Mouse (Mus musculus): ENCODE results near the gene Hmcn2.

Hmcn2 gene

DNA sequence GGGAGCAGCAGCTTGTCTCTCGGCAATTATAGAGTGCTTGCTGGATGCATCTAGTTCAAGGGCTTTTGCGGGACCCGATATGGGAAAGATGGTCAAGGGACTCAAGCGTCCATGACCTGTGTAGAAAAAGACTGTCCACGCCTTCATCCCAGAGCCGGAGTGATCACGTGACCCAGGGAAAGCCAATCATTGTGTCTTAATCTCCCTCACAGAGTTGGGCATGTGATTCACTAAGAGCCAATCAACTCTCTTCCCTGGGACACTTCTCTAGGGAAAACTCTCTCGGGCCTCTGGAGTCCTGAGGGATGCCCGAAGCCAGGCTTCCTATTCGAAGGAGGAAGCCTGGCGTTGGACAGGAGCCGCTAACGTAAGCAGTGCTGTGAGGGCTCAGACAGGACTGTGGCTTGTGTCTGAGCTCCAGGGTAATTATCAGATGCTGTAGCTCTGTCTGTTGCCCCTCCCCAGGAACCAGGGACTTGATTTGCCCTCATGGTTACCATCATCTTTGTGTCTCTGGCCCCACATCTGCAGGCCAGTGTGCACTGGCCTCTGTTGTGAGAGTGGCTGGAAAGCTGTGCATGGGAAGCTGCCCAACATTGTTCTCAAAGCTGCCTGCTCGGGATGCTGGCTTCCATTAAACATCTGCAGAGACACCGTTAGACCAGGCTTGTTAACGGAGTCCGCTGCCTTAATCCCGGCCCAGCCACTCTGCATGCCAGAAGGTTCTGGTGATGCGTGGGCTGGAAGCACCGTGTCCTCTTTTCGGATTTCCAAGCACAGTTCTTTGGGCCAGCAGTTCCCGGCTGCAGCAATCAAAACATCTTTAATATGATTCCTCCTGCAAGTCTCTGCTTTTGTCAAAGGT, 9.2 kb upstream of the Hmcn2 start:
- DNase-seq (ENCODE audit: low spot score in 2 of 2) = no peak

DNA sequence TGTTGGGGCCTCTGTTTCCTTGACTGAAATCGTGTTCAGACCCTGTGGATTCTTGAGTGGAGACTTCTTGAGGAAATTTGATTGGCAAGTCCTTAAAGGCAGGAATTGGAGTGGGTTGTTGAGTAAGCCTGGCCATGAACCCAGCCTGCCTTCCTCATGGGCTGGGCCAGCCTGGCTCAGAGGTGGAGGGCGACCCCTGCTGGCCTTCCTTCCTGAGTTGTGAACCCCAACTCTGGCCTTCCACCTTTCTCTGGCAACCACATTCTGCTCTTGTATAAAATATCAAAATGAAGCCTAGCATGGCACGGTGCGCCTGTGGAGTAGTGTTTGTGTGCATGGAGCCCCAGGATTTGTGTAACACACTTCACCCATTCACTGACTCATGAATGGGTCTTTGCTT, 8.5 kb upstream of the Hmcn2 start:
- peak; percentile 31 to 75 for DNase-seq (ENCODE audit: low spot score in 2 of 2)

DNA sequence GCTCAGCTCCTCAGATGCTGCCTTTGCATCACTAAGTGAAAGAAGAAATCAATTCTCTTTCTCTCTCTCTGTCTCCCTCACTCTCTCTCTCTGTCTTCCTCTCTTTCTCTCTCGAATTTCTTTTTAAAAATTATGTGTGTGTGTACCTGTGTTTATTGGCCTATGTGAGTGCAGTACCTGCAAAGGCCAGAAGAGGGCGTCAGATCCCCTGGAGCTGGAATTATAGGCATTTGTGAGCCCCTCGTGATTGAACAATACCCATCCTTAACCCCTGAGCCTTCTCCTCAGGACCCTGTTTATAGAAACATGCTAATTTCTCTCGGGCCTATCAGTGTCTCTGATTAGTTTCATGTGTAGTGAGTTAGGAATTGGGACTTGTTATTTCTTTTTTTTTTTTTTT, 6.0 kb upstream of the Hmcn2 start:
- DNase-seq (ENCODE audit: low spot score in 2 of 2) = no peak

- no peak for DNase-seq (ENCODE audit: low spot score in 2 of 2)
Observed at GRCm38 (mm10) chr2:31309549-31309948, 4.7 kb upstream of the Hmcn2 start.

DNA sequence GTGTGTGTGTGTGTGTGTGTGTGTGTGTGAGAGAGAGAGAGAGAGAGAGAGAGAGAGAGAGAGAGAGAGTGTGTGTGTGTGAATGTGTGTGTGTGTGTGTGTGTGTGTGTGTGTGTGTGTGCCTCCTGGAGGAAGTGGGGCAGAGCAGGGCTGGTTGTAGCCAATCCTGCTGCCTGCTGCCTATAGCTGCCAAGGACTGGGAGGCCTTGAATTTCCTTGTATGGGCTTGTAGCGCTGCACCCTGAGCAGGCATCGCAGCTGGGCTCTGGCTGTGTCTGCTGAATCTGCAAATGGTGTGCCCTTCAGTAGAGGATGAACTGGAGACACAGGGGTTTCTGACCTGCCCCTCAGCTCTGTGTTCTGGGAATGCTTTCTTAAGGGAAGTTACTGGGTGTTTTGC, 3.9 kb downstream of the Hmcn2 start:
- DNase-seq (ENCODE audit: low spot score in 2 of 2) = no peak

GRCm38 (mm10) chr2:31319200-31319599, 5.0 kb downstream of the Hmcn2 start:
- DNase-seq (ENCODE audit: low spot score in 2 of 2) = no peak

GRCm38 (mm10) chr2:31327186-31327585, 13.0 kb downstream of the Hmcn2 start:
- DNase-seq (ENCODE audit: low spot score in 2 of 2) = no peak

GRCm38 (mm10) chr2:31337706-31338330, 23.6 kb downstream of the Hmcn2 start:
- DNase-seq (ENCODE audit: low spot score in 2 of 2) = no peak

GRCm38 (mm10) chr2:31339826-31340225, 25.6 kb downstream of the Hmcn2 start:
- no peak for DNase-seq (ENCODE audit: low spot score in 2 of 2)

GRCm38 (mm10) chr2:31341726-31342535, 27.7 kb downstream of the Hmcn2 start:
- no peak for DNase-seq (ENCODE audit: low spot score in 2 of 2)

DNA sequence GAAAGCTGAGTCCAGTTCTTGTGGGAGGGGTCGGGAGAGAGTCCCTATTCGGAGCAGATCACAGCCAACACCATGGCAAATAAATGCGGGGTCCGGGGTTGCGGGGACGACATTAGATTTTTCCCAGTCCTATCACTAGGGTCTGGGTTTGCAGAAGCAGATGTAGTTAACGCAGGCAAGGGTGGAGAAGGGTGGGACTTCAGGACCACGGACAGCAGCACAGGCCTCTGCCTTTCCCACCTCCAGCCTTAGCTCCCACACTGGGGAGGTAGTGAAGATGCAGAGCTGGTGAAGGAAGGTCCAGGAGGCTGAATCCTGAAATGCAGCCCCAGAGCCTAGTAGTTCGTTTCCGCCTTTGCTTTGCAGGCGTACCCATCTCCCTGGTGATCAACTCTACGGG, 31.9 kb downstream of the Hmcn2 start:
- no peak for DNase-seq (ENCODE audit: low spot score in 2 of 2)

DNA sequence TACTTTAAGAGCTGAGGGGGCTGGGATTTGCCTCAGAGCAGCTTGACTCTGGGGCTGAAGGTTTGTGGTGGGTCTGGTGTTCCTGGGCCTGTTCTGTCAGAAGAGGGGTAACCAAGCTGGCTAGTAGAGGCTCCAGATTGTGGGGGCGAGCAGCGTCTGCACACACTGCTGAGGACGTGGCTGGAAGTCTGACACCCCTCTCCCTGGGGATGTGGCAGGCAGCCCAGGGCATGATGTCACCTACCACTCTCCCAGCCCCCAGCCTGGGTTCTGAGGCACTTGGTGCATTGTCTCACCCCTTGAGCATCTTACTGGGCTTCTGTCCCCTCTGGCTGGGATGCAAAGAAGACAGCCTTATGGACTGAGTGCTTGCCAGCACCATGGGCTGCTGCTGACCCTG, 34.2 kb downstream of the Hmcn2 start:
- no peak for DNase-seq (ENCODE audit: low spot score in 2 of 2)

DNA sequence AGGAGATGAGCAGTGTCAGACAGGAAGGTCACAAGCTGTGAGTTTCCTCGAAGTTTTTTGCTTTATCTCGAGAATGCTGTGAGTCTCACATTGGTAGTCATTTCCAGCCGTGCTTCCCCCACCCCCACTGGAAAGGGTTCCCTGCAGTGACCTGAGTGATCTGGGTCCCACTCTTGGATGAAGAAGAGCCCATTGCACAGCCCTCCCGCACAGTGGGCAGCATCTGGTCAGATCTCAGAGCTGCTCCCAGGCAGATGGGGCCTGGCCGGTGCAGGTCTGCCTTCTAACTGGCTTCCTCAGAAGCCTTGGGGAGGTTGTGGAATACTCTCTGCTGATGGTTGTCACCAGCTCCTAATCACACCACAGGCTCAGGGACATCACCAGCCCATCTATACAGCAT, 34.6 kb downstream of the Hmcn2 start:
- DNase-seq (ENCODE audit: low spot score in 2 of 2) = no peak

DNA sequence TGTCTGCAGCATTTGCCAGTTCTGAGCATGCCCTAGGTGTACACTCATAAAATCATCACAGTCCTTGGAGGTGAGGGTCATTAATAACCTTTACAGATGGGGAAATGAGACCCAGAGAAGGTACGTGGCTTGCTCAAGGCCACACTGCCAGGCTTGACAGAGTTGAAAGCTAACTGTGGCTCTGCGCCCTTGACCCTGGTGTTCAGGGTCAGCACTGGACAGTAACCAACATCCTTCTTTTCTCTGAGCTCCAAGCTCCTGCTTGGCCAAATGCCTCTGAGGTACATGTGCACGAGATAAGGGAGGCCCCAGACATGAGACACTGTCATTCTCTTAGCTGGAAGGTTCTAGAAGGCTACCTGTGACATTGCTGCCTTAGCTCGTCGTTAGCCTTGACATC, 42.6 kb downstream of the Hmcn2 start:
- no peak for DNase-seq (ENCODE audit: low spot score in 2 of 2)

GRCm38 (mm10) chr2:31359316-31359715, 45.1 kb downstream of the Hmcn2 start:
- no peak for DNase-seq (ENCODE audit: low spot score in 2 of 2)

- DNase-seq (ENCODE audit: low spot score in 2 of 2) = no peak
Observed at GRCm38 (mm10) chr2:31367186-31367585, 53.0 kb downstream of the Hmcn2 start.

DNA sequence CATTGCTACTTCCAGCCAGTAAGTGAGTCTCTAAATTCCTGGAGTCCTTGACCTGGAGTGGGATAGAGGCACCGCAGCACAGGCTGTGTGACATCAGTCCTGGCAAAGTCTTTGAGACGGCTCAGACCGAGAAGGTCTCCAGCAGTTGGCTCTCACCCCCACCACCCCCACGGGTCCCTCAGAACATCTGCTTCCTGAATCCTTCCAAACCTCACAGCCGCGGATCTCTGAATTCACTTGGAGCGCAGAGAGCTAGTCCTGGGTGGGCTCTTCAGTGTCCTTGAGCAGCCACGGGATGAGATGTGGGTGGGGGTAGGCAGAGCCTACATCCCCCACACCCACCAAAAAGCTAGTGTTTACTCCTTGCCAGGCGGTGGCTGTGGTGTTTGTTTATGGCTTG, 57.2 kb downstream of the Hmcn2 start:
- DNase-seq (ENCODE audit: low spot score in 2 of 2) = no peak

- no peak for DNase-seq (ENCODE audit: low spot score in 2 of 2)
Observed at GRCm38 (mm10) chr2:31372186-31372585, 58.0 kb downstream of the Hmcn2 start.

- DNase-seq (ENCODE audit: low spot score in 2 of 2) = no peak
Observed at GRCm38 (mm10) chr2:31374415-31374814, 60.2 kb downstream of the Hmcn2 start.

GRCm38 (mm10) chr2:31376057-31376456, 61.8 kb downstream of the Hmcn2 start:
- no peak for DNase-seq (ENCODE audit: low spot score in 2 of 2)

GRCm38 (mm10) chr2:31377481-31377880, 63.3 kb downstream of the Hmcn2 start:
- no peak for DNase-seq (ENCODE audit: low spot score in 2 of 2)

DNA sequence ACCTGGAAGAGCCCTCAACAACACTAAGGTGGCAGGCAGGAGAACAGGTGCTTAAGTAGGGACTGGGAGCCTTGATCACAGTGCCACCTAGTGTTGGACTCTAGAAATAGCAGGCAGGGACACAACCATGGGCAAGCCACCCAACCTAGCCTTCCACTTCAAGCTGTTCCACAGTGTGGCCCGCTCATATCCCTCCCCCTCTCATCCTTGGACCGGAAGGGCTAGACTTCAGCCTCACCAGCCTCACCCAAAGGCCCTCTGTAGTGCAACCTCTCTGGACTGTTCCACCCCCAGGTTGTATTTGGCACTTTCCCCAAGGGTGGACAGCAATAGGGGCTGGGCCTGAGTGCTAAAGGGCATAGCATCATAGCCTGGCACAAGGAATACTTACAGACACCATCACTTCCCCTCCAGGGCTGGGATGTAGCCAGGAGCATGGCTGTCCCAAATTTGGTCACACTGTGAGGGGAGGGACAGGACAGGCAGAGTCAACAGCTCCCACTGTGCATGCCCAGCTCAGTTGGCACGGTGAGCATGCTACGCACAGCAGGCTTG, 67.2 kb downstream of the Hmcn2 start:
- peak in 1 of 2 experiments; percentile 71 for DNase-seq (ENCODE audit: low spot score in 2 of 2)

Data from spleen, postnatal 4 days (tissue).